Mouse (Mus musculus): Measurements from ENCODE around the gene Susd4.

GRCm38 (mm10) chr1:182856636-182857035 lies 93.0 kb downstream of the Susd4 start:
- TF ChIP-seq EP300 (IDR thresholded peaks at IDR 0.05; ENCODE audit: low read length) (no peak), TBP (conservative IDR thresholded peaks at IDR 0.05; ENCODE audit: low read depth, low read length) (no peak)

Data from CH12.LX (cell line).